Mouse (Mus musculus): ENCODE measurements around the gene Gm49711. TPM values are rescaled to one million over a fixed set of nuclear protein-coding genes. Genes with fewer than 3 reads are reported as not detected.

Gene Gm49711
- polyA plus RNA-seq (2017; shearing (Covaris generic)): not detected

DNA sequence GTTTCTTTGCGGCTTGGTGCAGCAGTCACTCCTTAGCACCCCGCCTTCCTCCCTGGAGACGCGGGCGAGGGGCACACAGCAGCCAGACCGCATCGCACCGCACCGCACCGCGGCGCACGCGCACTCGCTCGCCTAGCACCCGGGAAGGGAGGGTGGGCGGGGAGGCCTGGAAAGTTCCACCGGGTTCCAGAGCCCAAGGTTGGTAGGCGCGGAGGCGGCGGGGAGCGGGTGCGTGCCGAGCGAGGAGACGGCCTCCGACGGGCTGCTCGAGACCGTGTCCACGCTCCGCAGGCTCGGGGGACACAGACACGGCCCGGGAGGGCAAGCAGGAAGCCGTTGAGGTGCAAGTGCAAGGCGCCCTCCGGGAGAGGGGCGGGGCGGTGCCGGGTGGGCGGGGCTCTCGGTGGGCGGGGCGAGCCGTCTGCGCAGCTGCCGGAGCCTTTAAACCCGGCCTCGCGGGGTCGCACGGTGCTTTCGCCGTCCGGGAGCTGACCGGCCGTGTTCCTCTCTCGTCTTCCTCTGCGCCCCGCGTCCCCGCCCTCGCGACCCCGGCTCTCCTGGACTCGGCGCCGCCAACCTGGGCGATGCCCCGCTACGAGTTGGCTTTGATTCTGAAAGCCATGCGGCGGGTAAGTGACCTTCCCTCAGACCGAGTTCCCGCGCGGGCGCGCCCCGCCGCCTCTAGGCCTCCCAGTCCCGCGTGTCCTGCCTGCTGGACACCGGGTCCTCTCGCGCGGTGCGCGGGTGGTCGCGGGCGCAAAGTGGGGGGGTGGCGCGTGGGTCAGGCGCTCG, at the start of gene Gm49711, which contains the start of the genes Mrps6 and Slc5a3:
Gene Gm49711 (plus strand): TSS at position 465 of the 792 bp plus-strand sequence.
Gene Mrps6 (plus strand): TSS at position 419 of the 792 bp plus-strand sequence.
Gene Slc5a3 (plus strand): TSS at position 471 of the 792 bp plus-strand sequence.

Other genes starting within 250 kb of the Gm49711 start
- 120 TPM for gene Mrps6, start within 50 bp of the Gm49711 start, polyA plus RNA-seq (2017; shearing (Covaris generic))
- gene Slc5a3, start within 50 bp of the Gm49711 start, polyA plus RNA-seq (2017; shearing (Covaris generic)): 11.4 TPM
- not detected for gene Kcne2, start 234.1 kb downstream of the Gm49711 start, polyA plus RNA-seq (2017; shearing (Covaris generic))
- gene Smim11, start 243.0 kb downstream of the Gm49711 start, polyA plus RNA-seq (2017; shearing (Covaris generic)): 133 TPM

Measured in inflammation-experienced regulatory T-cells, adult 16 weeks (primary cell).